Mouse (Mus musculus): ENCODE measurements at regions not wholly inside any gene's neighbourhood (a gene's known extent, or its start where the extent isn't known, plus 50 kb on each side); places are given as distances from the start of the nearest gene placed in this dataset.

- TF ChIP-seq CTCF (IDR thresholded peaks at IDR 0.05 in 2 of 3, conservative IDR thresholded peaks at IDR 0.05 in 1 of 3; ENCODE audit: control insufficient read depth in 1 of 3, insufficient read depth in 1 of 3, low read depth in 2 of 3, low read length in 3 of 3, poor library complexity in 1 of 3, severe bottlenecking in 1 of 3) (no peak), TBP (IDR thresholded peaks at IDR 0.05; ENCODE audit: low read depth, low read length) (no peak), NRF1 (IDR thresholded peaks at IDR 0.05; ENCODE audit: insufficient read depth, low read depth, low read length, poor library complexity, severe bottlenecking) (no peak), RAD21 (IDR thresholded peaks at IDR 0.05; ENCODE audit: low read depth, low read length) (no peak)
These were observed 193.5 kb upstream of the Adamts16 start for GRCm38 (mm10) chr13:71034926-71035687.
